Mouse (Mus musculus): ENCODE data around the gene Hipk4.

GRCm38 (mm10) chr7:27475596-27475995, 47.5 kb upstream of the Hipk4 start:
- TF ChIP-seq CTCF (conservative IDR thresholded peaks at IDR 0.05 in 1 of 2, IDR thresholded peaks at IDR 0.05 in 1 of 2; ENCODE audit: low read depth in 2 of 2, low read length in 2 of 2) (no peak), MEF2A (IDR thresholded peaks at IDR 0.05; ENCODE audit: borderline replicate concordance, low read depth, low read length) (no peak), EP300 (IDR thresholded peaks at IDR 0.05; ENCODE audit: low read length) (no peak), SIN3A (IDR thresholded peaks at IDR 0.05; ENCODE audit: low read length) (no peak), MAX (IDR thresholded peaks at IDR 0.05; ENCODE audit: low read length) (no peak), MAFK (IDR thresholded peaks at IDR 0.05; ENCODE audit: insufficient replicate concordance, low read length) (no peak), POLR2A (IDR thresholded peaks at IDR 0.05; ENCODE audit: low read depth, low read length) (no peak), MYC (IDR thresholded peaks at IDR 0.05; ENCODE audit: low read depth, low read length) (no peak), ZC3H11A (IDR thresholded peaks at IDR 0.05; ENCODE audit: low read depth, low read length) (no peak), UBTF (IDR thresholded peaks at IDR 0.05; ENCODE audit: low read depth, low read length) (no peak), ZNF384 (IDR thresholded peaks at IDR 0.05; ENCODE audit: low read depth, low read length) (no peak), TBP (conservative IDR thresholded peaks at IDR 0.05; ENCODE audit: low read depth, low read length) (no peak), HCFC1 (IDR thresholded peaks at IDR 0.05; ENCODE audit: low read depth, low read length) (no peak), MAZ (IDR thresholded peaks at IDR 0.05; ENCODE audit: low read depth, low read length) (no peak)
